ENCODE assay signal across 23 mouse cellular contexts in the genomic region with DNA sequence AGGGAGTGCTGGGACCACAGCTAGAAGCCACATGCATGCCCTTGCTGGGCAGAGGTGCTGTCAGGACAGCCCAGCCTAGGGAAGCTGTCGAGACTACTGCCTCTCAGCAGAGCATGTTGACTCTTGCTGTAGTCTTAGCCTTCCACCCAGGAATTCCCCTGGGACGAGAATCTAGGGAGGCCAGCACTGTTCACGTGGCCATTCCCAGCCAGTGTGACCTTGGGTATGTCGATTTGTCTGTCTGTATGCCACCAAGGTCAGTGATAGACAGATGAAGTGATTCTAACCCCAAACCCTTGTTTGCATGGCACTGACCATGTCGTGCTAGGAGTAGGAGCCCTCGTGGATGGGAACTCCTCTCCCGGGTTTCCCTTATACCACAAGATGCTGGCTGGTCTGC. TPM values are rescaled to one million over a fixed set of nuclear protein-coding genes. Genes with fewer than 3 reads are reported as not detected.
"Had no signal": no experiment of that assay in that cellular context is flagged by ENCODE, and none has a peak within 500 bp of the region (broad histone marks: within the 10 kb centered on the region; RNA-seq: fewer than 3 reads in every experiment).

No protein-coding gene starts in this region.

- H3K9ac ChIP-seq: liver, postnatal 0 days; lung, embryonic 15.5 days; midbrain, embryonic 13.5 days; midbrain, embryonic 15.5 days; neural tube, embryonic 13.5 days; neural tube, embryonic 15.5 days; stomach, embryonic 15.5 days had no signal

- DNase-seq: liver, postnatal 0 days; lung, adult 2 months; lung, postnatal 14 days; lung, postnatal 36 days; retina, postnatal 1 day; right cerebral cortex, adult 18-20 months; right cerebral cortex, postnatal 25 days; right cerebral cortex, postnatal 4 days; thymus, adult 2 months; thymus, postnatal 25 days; thymus, postnatal 4 days had no signal

- H3K4me2 ChIP-seq: lung, embryonic 15.5 days; midbrain, embryonic 11.5 days; midbrain, embryonic 13.5 days; midbrain, embryonic 15.5 days; neural tube, embryonic 13.5 days; neural tube, embryonic 15.5 days; stomach, embryonic 15.5 days had no signal

- H3K27me3 ChIP-seq: midbrain, embryonic 13.5 days; midbrain, embryonic 15.5 days; neural tube, embryonic 13.5 days; neural tube, embryonic 15.5 days; stomach, embryonic 15.5 days had no signal

- ATAC-seq: liver, postnatal 0 days; lung, postnatal 0 days; midbrain, embryonic 13.5 days; midbrain, embryonic 15.5 days had no signal

- H3K9me3 ChIP-seq: lung, embryonic 15.5 days; megakaryocyte, embryonic 14.5 days; midbrain, embryonic 13.5 days; midbrain, embryonic 15.5 days; neural tube, embryonic 13.5 days; neural tube, embryonic 15.5 days; stomach, embryonic 15.5 days had no signal

- H3K36me3 ChIP-seq: lung, embryonic 15.5 days; midbrain, embryonic 15.5 days; neural tube, embryonic 15.5 days; stomach, embryonic 15.5 days had no signal

- H3K27ac ChIP-seq: lung, embryonic 15.5 days; macrophage; midbrain, embryonic 13.5 days; midbrain, embryonic 15.5 days; neural tube, embryonic 13.5 days; neural tube, embryonic 15.5 days; stomach, embryonic 15.5 days; stomach, postnatal 0 days had no signal

- H3K4me3 ChIP-seq: lung, embryonic 15.5 days; megakaryocyte, embryonic 14.5 days; midbrain, embryonic 13.5 days; midbrain, embryonic 15.5 days; neural tube, embryonic 13.5 days; neural tube, embryonic 15.5 days; stomach, embryonic 15.5 days had no signal

RNA-seq across cellular contexts. Expression of gene Ankmy1, which starts 56.8 kb away (rescaled TPM):
- polyA plus RNA-seq: small intestine, adult 2 months had no signal
